Mouse (Mus musculus): ENCODE measurements at regions not wholly inside any gene's neighbourhood (a gene's known extent, or its start where the extent isn't known, plus 50 kb on each side); places are given as distances from the start of the nearest gene placed in this dataset.

DNA sequence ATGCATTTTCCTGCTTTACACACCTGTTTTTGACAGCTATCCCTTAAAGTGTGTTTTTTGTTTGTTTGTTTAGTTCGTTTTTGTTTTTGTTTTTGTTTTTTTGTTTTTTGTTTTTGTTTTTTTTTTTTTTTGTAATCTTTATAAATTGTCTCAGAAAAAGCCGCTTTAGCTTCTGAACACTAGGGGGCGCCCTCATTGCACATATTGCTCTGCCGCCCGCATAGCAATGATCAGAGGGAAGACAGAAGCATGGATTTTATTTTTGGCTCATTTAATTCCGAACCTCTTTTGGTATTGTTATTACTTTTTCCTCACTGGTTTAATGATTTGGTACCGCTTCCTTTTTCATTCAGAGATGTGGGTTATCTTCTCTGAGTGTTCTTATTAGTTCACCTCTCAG is 569.9 kb upstream of the Gm10800 start:
- in situ Hi-C loops (cut with MboI; ENCODE audit: low sequenced_read_pairs in 2 of 2, unreplicated experiment in 2 of 2): no loop called here
- H3K27ac ChIP-seq (ENCODE audit: insufficient read depth, low read depth, low read length, poor library complexity, severe bottlenecking): no peak overlapping the region
- H3K9ac ChIP-seq (ENCODE audit: insufficient read depth, low read depth, low read length, poor library complexity, severe bottlenecking): no peak overlapping the region
- no peak overlapping the region for H3K4me3 ChIP-seq (ENCODE audit: insufficient read depth in 1 of 2, low read depth in 1 of 2, low read length in 2 of 2, poor library complexity in 1 of 2, severe bottlenecking in 1 of 2)
- DNase-seq (ENCODE audit: low read depth, low spot score): peak; percentile 27
- no peaks in the 10 kb centered on the region for H3K9me3 ChIP-seq (ENCODE audit: control insufficient read depth, insufficient read depth, low read depth, low read length)
- H3K36me3 ChIP-seq (ENCODE audit: control insufficient read depth, insufficient read depth, low read length, poor library complexity, severe bottlenecking): no peaks in the 10 kb centered on the region
- TF ChIP-seq CHD2 (IDR thresholded peaks at IDR 0.05; ENCODE audit: low read depth, low read length) (no peak), ZNF384 (IDR thresholded peaks at IDR 0.05; ENCODE audit: low read depth, low read length) (peak; percentile 78), ZC3H11A (IDR thresholded peaks at IDR 0.05; ENCODE audit: borderline replicate concordance, low read depth, low read length) (peak; percentile 30; the same call in 1 of the 2 replicates)
- H3K4me1 ChIP-seq (ENCODE audit: control insufficient read depth in 2 of 2, insufficient read depth in 2 of 2, low read length in 2 of 2, poor library complexity in 1 of 2): no peaks in the 10 kb centered on the region

Measured in ES-E14 (cell line).